Mouse (Mus musculus): ENCODE data around the gene Unc13a.

Gene Unc13a

DNA sequence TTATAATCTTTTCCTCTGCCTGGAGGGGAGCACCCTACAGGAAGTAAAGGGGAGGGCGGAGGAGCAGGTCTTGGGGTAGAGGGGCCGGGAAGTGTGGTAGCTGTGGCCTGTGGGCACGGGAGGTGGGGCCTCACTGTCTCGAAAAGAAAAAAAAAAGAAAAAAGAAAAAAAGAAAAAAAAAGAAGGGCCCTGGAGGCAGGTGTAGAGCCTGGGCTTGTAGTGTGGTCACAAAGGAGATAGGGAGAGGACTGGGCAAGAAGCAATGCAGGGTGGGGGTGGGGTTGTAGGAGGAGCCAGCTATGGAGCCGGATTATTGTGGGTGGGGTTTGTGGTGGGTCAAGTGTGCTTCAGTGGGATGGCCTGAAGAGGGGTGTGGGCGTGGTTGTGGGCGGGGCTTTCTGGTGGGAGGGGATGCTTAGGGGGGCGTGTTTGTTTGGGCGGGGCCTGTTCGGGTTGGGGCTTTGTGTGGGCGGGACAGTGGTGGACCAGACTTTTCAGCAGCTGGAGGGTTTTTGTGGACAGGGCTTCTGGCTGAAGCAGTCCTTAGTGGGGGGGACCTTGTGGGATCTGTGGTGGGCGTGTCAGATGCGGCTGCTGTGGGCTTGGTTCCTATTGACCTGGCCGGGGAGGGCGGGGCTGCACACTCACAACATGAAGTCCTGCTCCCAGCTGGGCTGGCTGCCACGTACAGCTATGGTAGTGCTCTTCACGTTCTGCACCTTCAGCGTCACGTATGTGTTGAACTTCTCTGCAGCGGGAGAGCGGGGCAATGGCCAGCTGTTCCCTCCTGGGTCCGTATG, 6.0 kb downstream of the Unc13a start:
- DNase-seq (ENCODE audit: extremely low spot score) = peak; percentile 96

DNA sequence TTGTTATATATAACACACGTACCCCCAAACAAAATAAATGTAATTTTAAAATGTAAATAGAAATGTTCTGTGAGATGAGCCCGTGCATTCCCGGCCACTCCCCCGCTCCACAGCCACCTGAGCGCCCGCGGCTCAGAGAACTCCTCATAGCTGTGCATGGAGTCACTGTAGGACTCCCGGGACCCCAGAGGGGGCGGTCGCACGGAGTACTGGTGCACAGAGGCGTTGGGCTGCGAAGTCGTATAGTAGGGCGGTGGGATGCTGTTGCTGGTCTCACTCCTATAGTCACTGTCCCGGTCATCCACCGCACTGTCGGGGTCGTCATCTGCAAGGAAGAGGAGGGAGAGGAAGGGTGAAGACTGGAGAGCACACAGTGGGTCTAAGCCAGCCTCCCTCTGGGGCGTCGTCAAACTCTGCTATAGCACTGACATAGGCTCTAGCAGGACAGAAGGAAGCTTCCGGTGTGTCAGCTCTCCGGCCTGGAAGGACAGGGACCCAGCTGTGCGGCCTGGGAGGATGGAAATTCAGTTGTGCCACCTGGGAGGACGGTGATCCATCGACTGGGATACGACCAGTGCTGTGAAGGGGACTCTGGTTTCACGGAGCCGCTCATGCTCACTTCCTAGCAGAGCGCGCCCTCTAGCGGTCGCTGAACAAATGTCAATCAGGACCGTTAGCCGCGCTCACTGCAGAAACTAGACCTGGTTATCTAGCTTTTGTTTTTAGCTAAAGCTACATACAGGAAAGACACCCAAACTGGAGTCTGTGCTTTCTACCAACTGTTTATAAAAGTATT, 11.0 kb downstream of the Unc13a start:
- DNase-seq (ENCODE audit: extremely low spot score) = peak; percentile 81

DNA sequence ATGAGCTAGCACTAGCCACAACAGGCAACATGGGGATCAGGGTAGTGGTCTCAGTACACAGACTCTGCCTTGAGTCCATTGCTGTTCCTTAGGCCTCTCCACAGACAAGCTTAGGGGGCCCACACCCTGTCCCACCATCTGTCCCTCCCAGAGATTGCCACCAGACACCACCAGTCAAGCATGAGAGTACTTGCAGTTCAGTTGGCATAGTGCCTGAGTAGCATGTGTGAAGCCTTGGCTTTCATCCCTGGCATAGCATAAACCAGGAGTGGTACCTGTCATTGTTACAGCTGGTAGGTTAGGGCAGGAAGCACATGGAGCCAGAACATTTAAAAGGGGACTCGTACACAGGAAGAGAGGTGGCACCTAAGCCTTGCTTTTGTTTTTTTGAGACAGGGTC, 11.8 kb downstream of the Unc13a start:
- no peak for DNase-seq (ENCODE audit: extremely low spot score)

DNA sequence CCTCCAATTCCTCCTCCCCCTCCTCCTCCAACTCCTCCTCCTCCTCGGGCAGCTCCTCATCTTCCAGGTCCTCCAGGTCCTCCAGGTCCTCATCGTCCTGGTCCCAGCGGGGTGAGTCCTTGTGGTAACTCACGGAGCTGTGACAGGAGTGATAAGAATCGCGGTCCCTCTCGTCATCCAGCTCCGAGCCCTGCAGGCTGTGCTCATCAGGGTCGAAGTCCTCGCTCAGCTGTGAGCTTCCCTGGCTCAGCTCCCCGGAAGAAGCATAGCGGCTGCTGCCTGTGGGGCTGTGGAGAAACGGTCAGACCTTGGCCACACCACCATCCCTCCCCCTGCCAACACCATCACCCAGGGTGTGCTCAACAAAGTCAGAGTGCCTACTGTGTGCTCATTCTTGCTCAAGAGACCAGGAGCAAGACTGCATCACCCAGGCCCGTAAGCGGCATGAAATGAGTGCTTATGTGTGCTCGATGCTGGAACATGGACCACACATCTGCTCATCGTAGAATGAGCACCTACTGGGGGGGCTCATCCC, 13.0 kb downstream of the Unc13a start:
- no peak for DNase-seq (ENCODE audit: extremely low spot score)

DNA sequence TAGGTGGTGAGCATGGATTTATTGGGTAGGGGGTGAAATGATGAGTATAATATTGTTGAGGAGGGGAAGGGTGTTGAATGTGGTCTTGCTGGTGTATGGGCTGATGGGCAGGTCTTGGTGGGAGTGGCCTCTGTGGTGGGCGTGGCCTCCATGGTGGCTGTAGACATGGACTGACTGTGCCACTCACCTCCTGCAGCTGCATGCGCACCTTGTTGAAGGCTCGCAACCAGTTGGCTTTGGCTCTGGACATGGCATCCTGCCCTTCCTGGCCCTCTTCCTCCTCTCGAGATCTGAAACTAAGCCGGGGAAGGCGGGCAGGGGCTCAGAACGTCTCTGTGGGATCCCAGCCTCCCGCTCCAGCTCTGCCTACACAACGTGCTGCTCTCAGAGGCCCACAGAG, 13.7 kb downstream of the Unc13a start:
- no peak for DNase-seq (ENCODE audit: extremely low spot score)

DNA sequence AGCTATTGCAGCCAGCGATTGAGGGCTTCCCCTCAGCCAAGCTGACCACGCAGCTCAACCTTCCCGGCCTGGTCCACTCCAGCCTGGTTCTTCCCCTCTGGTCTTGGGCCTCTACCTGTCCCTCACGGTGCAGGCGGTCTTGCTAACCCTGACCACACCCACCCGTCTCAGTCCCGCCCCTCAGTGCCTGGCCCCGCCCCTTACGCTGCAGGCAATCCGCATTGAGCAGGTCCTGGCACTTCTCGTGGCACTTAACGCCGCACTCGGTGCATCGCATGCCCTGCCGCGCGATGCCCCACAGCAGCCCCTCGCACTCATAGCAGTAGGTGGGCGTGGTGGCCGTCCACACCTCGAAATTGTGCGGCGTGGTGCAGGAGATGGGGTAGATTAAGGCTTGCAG, 17.0 kb downstream of the Unc13a start:
- peak; percentile 66 for DNase-seq (ENCODE audit: extremely low spot score)

DNA sequence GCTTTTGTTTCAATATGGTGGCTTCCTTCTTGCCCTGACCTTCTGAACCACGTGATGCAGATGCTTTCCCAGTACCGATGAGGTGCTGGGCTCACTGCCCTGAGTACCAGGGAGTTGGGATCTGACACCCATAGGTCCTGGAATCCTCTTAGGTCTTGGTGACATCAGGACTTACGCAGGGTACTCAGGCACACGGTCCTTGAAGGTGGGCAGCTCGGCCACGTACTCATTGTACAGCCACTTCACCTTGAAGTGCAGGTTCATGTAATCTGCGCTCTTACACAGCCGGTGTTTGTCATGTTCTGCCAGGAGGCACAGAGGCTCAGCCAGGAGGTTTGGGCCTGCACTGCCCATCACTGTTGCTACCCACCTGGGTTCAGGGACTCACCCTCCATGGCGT, 26.0 kb downstream of the Unc13a start:
- no peak for DNase-seq (ENCODE audit: extremely low spot score)

DNA sequence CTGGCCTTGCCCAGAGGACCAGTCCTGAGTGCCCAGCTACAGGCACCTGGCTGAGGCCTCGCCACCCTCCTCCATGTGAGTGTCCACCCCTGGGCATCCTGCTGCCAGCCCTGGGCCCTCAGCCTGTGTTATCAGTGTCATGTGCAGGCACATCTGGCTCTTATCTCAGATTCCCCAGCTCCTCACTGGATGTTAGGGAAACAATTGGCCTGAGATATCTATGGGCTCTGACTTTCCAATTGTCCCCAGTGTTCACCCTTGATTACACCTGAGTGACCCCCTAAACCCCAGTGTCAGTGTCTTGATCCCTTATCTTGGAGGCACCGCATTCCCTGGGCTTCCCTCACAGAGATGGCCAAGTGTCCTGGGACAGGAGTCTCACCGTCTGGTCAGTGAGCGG, 32.2 kb downstream of the Unc13a start:
- no peak for DNase-seq (ENCODE audit: extremely low spot score)

DNA sequence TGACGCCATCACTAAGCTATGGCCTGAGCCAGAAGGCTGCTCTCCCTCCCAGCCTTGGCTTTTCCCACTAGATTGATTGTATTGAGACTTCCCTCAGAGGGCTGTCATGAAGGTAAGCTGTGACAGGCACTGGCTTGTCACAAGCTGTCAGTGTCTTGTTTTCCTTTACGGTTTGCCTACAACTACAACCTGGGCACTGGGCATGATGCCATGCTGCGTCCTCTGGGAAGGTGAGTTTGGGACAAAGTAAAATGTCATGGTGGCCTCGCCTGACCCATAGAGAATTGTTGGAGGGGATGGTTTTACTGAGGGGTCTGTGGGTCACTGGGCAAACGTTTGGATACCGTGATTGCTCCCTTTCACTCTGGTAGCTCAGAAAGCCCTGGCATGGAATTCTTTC, 33.2 kb downstream of the Unc13a start:
- no peak for DNase-seq (ENCODE audit: extremely low spot score)

DNA sequence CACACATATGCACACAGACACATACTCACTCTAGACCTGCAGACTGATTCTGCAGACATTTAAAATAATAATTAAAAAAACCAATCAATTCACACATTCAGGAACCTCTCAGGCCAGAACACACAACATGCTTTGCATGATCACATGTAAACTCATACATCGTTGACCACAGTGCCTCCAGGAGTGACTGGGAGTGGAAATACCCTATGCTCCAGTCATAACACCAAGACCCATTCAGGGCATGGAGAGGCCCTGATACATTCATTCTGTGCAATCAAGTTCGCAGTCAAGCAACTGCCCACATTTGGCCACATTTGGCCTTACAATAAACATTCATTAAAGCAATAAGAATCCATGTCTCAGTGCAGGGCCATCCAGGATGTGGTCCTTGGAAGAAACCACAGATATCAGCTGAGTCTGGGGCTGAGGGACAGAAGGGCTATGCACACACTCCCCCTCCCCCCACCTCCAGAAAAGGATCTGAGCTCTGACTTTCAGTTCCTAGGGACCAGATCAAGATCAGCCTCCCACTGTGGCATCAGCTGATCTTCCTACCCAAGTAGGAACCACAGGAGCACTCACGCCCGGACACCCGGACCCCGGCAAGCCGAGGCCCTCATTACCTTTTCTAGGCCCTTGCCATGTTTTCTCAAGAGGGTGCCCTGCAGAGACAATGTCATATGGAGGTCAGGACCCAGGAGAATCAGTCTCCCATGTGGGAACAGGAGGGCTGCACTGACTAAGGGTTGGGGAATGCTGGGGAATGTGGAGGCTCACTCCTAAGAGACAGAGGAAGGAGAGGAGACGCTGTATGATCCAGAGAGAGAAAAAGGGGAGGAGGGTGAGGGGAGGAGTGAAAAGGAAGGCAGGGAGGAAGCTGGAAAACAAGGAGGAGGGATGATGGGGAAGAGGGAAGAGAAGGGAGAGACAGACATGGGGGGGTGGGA, 34.1 kb downstream of the Unc13a start:
- DNase-seq (ENCODE audit: extremely low spot score) = no peak

DNA sequence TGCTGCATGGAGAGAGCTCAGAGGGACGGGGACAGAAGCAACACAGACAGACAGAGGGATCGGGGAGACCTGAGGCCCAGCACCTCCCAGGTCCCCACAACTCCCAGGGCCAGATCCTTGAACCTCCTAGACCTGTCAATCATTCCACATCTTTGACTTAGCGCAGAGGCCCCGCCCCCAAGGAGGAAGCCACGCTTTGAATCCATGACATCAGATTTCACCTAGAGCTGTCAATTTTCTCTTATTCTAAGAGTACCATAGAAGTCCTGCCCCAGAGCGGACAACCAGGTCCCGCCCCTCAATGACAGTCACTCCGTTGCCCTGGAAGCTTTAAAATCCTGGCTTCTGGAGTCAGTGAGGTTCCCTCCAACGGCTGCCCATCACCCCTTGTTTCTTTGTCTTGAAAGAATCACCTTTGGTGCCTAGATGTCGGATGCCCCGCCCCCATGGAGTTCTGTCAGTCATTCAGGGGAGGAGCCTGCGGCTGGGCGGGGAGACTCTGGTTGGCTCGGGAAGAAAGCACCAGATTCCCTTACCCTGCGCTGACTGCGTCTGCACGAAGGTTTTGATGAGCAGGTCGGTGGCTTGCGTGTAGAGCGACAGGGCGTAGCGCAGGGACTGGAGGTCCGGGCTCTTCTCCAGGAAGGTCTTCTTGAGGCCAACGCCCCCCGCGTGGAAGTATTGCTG, 37.4 kb downstream of the Unc13a start:
- DNase-seq (ENCODE audit: extremely low spot score) = peak; percentile 79

DNA sequence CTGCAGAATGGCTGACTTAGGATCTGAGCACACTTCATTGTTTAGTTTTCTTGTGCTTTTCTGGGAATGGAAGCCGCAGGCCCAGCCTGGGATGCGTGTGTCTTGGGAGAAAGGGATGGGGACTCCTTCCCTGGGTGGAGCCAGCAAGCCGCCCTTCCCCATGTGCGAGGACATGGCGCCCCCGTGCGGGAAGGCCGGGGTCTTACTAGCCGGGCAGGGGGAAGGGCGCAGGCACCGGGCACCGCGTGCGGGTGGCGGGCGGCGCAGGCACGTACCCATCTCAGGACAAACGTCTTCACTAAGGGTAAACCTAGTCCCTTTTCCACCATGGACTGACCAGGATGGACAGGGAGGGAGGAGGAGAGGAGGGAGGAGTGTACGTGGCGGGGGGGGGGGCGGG, 38.4 kb downstream of the Unc13a start:
- peak; percentile 48 for DNase-seq (ENCODE audit: extremely low spot score)

DNA sequence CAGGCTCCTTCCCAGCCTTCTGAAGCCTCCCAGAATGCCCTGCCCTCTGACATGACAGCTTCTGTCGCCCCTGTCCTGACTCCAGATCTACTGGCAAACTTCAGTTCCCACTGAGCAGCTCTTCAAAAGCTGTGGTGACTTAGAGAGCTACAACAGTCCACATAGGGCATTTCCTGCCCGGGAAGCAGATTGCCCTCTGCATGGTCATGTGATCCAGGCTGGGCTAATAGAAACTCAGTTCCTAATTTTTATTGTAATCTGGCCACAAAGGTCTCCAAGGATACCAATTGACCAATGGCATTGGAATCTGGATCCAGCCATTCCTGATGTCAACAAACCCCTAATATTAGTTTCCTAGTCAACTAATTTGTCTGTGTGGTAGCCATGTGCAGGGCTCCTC, 39.7 kb downstream of the Unc13a start:
- DNase-seq (ENCODE audit: extremely low spot score) = no peak

DNA sequence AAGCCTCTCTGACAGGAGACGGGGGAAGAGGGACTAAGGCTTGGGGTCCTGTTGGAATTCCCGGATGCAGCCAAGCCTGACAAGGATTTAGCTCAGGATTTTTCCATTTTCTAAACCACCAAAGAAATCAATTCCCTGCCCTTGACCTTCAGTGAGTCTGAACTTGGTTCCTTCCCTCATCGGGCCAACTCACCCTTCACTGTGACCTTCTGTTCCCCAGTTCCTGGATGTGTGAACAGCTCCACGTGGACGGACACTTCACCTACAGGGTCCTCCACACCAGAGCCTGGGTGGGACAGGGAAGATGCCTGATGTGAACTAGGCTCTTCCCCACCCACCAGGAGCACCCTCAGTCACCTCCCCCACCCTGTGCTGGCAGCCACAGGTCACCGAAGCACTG, 40.8 kb downstream of the Unc13a start:
- DNase-seq (ENCODE audit: extremely low spot score) = no peak

DNA sequence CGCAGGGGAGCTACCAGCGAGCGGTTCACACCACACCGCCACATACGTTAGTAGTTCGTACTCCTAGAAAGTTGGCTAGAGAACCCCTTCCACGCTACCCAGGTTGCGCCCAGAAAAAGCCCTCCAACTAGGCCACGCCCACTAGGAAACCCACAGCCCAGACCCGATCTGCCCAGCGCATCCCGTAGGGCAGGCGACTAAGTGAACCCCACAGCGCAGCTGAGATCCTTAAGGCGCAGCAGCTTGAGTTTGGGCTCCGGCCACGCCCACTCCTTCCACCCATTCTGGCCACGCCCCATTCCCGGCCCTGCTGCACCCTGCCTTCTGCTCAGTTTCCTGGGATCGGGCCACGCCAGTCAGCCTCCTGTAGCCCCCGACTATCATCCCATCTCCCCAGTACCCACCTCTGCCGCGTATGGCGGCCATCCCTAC, 41.8 kb downstream of the Unc13a start:
- DNase-seq (ENCODE audit: extremely low spot score) = peak; percentile 60

DNA sequence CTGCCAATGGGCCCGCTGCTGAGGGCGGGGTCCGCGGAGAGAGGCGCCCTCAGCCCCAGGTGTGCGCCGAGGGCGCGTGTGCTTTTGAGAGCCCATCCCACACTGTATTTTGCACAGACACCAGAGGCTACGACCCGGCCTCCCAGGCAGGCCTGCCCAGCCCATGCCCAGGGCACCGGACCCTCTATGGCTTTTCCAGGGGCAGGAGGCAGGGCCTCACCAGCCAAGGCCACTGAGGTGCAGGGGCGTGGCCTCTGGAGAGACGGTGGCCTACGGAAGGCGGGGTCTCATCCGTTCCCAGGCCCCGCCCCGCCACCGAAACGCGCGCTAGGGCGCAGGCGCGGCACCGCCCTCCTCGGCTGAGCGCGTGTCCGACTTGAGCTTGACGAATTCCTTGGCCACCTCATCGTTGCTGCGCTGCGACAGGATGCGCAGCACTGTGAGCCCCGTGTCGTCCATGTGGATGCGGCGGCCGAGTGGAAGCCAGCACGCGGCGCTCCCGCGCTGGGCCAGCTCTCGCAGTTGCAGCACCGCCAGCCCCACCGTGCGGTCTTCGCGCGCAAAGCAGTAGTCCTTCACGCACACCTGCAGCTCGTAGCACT, 42.4 kb downstream of the Unc13a start:
- peak; percentile 96 for DNase-seq (ENCODE audit: extremely low spot score)

DNA sequence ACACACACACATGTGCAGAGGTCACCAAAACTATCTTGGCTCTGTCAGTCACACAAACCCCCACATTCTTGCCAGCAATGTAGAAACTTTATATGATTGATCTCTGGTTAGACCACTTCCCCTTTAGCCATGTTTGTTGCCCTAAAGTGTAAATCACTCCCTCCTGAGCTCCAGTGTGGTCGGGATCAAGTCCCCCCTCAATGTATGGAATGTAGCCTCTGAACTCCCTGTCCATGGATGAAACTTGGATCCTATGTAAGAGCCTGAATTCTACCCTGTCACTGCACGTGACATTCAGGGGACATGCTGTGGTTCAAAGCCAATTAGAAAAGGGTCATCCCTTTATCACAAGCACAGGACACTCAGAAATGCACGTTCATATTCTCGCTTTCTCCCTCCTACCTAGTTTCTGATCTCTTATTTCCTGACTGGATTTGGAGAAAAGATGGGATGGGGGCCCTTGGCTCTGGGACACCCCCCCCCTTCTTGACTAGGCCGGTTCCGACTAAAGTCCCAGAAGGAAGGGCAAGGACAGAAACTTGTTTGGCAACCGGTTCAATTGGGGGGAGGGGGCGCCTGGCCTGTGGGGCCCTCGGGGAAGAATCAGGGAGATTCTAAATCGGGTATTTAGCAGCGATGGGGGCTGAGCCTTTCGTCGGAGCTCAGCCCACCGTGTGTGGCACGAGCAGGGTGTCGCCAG, 43.0 kb downstream of the Unc13a start:
- DNase-seq (ENCODE audit: extremely low spot score) = no peak

DNA sequence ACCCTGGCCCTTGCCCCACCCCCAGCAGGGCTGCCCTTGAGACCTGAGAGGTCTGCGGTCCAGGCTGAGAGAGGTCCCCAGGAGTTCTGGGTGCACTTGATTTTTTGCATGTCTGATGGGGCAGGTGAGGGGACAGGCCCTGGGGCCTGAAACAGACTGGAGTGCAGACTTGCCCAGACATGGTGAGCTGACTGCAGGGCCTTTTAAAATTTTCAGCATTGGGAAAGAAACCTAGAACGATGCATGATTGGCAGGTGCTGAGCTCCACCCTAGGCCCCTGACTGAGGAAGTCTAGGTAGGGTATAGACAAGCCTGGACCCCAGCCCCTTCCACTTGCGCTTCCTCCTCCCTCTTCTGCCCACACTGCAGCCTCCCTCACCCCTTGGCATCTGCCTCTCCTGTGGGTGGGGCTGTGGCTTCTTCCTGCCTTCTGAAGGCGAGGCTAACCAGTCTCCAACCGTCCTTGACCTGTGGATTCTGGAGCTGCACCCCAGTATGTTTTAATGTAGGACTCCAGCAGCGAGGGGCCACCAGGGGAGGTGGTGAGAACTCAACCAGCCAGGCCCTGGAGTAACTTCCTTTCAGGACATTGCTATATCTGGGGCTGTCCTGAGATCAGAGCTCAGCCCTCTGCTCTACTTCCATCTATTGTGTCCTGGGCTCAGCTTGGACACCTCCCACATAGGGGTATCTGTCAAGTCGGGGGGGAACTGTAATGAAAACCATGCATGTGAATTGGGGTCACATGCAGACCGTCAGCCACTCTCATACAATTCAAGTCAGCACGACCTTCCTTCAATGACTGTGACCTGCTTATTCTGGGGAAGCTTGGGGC, 44.1 kb downstream of the Unc13a start:
- DNase-seq (ENCODE audit: extremely low spot score) = no peak

DNA sequence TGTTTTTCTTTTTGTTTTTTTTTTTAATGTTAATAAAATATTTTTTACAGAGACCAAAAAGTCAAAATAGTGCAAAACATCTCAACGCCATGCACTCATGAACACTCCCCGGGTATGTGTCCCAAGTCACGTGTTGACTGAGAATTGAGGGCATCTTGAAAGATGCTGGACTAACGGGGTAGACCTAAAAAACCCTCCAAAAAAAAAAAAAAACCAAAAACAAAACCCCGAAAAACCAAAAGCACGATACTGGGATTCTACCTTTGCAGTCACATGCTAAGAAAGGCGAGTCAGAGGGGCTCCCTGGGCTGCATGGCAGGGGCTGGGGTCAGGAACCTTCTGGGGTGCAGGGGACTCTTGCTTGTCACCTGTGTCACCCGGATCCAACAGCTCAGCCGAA, 44.8 kb downstream of the Unc13a start:
- no peak for DNase-seq (ENCODE audit: extremely low spot score)
